Mouse (Mus musculus) heart, embryonic 16.5 days (tissue): ENCODE results near the gene Prkd3. TPM values are rescaled to one million over a fixed set of nuclear protein-coding genes. Genes with fewer than 3 reads are reported as not detected.

Experiments
- ATAC-seq: fragments of 200-750 bp; cut with Nextera tagmentation; replicated peaks from 2 replicates; pipeline ENCODE4 v1.8.0; 2017; ENCODE audit warnings: moderate number of reproducible peaks; ENCODE audit not compliant: insufficient read depth, low FRiP score; ENCODE audit errors: extremely low read depth
- H3K27ac ChIP-seq: fragments of 300-500 bp; sonication (generic); 2 replicates; pipeline ENCODE4 v1.5.1; 2014; ENCODE audit warnings: mild to moderate bottlenecking, low read length, control low read depth, moderate library complexity
- H3K27me3 ChIP-seq: fragments of 300-500 bp; sonication (generic); 2 replicates; pipeline ENCODE4 v1.6.1; 2014; ENCODE audit warnings: low read length, mixed read lengths; ENCODE audit not compliant: control insufficient read depth, insufficient read depth
- H3K36me3 ChIP-seq: fragments of 300-500 bp; sonication (generic); 2 replicates; pipeline ENCODE4 v1.6.1; 2014; ENCODE audit not compliant: control insufficient read depth, insufficient read depth
- H3K4me1 ChIP-seq: fragments of 300-500 bp; sonication (generic); 2 replicates; pipeline ENCODE4 v1.6.1; 2014; ENCODE audit warnings: low read length, mixed read lengths; ENCODE audit not compliant: control insufficient read depth, insufficient read depth
- H3K4me2 ChIP-seq: fragments of 300-500 bp; sonication (generic); 2 replicates; pipeline ENCODE4 v1.6.1; 2014; ENCODE audit warnings: low read depth, mild to moderate bottlenecking, control low read depth, low read length
- H3K4me3 ChIP-seq: fragments of 300-500 bp; sonication (generic); 2 replicates; pipeline ENCODE4 v1.5.1; 2014; ENCODE audit warnings: mild to moderate bottlenecking, control low read depth, low read length
- H3K9ac ChIP-seq: fragments of 300-500 bp; sonication (generic); 2 replicates; pipeline ENCODE4 v1.6.1; 2014; ENCODE audit warnings: low read length, control low read depth
- H3K9me3 ChIP-seq: fragments of 300-500 bp; sonication (generic); replicated peaks from 2 replicates; pipeline ENCODE4 v1.6.1; 2016; ENCODE audit warnings: low read length; ENCODE audit not compliant: control insufficient read depth
- WGBS: fragments of 180-500 bp; shearing (Covaris S2); extraction: QIAGEN DNeasy Blood & Tissue Kit; methylation state at CpG from one replicate; pipeline ENCODE4 v1.1.7; 2014; 5-methylcytosine and 5-hydroxymethylcytosine counted together
- polyA plus RNA-seq: library from polyadenylated mRNA; unstranded; fragments of >200 nt; fragmentation: Nextera tagmentation; extraction: Ambion mirVana; gene quantifications from 2 replicates; pipeline ENCODE4 v1.2.1, GENCODE M21; 2015

Gene Prkd3
- polyA plus RNA-seq, 1 experiment from 2014 or later: 23.1 TPM

DNA sequence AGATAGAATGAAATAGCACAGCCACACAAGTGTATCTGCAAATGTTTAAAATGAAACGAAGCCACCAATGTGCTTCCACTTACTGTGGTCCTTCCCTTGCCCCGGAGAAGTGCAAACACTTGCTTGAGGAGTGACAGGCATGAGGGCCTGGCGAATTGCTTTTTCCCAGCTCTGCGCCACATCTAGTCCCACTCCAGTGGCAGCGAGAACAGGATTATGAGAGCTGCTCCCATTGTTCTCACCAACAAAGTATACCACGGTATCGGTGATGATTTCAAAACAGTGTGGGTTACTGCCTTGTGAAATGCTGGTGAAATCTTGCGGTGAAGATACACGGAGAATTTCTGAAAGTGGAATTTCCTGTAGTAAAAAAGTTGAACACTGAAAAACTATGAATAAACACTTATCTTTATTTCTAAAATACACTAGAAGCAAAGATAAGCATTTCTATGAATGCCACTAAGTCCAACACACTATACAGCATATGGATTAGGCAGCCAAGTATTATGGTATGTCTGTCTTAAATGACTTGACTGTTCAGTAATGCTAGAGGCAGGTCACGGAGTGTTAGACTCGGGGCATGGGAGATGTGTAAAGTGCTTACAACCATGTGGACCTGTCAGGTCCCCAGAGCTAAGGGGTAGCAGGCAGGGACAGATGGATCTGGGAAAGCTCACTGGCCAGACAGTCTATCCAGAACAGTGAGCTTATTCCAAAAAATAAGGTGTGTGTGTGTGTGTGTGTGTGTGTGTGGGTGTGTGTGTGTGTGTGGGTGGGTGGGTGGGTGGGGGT is 54.3 kb downstream of the Prkd3 start:
- no peak overlapping the region for H3K9ac ChIP-seq
- no peak overlapping the region for H3K4me3 ChIP-seq
- H3K27me3 ChIP-seq: no peaks in the 10 kb centered on the region
- no peak for ATAC-seq
- no peaks in the 10 kb centered on the region for H3K9me3 ChIP-seq
- no peak overlapping the region for H3K27ac ChIP-seq
- no peaks in the 10 kb centered on the region for H3K4me1 ChIP-seq
- no peak overlapping the region for H3K4me2 ChIP-seq
- peaks cover 25% of the 10 kb centered on the region for H3K36me3 ChIP-seq
- 80% methylated on average over 11 of the region's 11 CpGs for WGBS

DNA sequence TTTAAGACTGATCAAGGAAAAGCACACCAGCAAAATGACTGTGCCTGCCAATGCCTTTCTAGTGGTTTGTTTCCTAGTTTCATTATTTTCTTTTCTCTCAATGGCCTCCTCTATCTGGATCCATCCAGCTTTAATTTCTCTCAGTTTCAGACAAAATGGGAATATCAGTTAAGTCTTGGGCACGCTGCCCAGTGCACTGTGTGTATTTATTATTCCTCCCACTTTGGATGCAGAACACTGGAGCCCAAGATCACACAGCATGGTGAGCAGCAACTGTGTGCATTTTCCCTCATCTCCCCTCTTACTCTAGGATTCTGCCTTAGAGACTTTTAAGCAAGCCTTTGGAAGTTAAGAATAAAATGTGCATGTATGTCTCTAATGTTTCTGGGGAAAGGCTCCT is 56.2 kb downstream of the Prkd3 start:
- H3K9ac ChIP-seq: no peak overlapping the region
- peaks cover 31% of the 10 kb centered on the region for H3K36me3 ChIP-seq
- H3K4me2 ChIP-seq: no peak overlapping the region
- no peak overlapping the region for H3K27ac ChIP-seq
- no peak for ATAC-seq
- H3K9me3 ChIP-seq: no peaks in the 10 kb centered on the region
- no peaks in the 10 kb centered on the region for H3K27me3 ChIP-seq
- no peak overlapping the region for H3K4me3 ChIP-seq
- 77% methylated on average over 1 of the region's 1 CpGs for WGBS
- no peaks in the 10 kb centered on the region for H3K4me1 ChIP-seq

DNA sequence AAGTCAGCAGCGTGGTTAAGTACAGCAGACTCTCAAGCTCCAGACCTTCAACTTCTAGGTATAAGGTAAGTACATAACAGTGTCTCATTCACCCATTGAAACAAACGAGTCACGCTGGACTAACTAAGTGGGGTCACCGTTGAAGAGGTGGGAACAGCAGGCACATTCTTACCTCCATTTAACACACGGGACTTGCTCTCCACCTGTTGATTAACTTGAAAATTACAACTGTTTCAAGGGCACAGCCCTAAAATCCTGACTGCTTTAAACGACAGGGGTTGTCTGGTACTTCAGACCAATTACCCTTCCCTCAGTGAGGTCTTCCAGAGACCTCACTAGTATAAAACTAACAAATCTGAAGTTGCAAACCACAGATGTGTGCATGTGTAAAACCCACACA is 61.1 kb downstream of the Prkd3 start:
- Histone ChIP-seq H3K36me3 (peaks cover 44% of the 10 kb centered on the region), H3K4me1 (no peaks in the 10 kb centered on the region), H3K4me3 (no peak overlapping the region), H3K9me3 (no peaks in the 10 kb centered on the region), H3K4me2 (no peak overlapping the region), H3K9ac (no peak overlapping the region), H3K27ac (no peak overlapping the region), H3K27me3 (no peaks in the 10 kb centered on the region)
- WGBS: 67% methylated on average over 6 of the region's 6 CpGs
- no peak for ATAC-seq

DNA sequence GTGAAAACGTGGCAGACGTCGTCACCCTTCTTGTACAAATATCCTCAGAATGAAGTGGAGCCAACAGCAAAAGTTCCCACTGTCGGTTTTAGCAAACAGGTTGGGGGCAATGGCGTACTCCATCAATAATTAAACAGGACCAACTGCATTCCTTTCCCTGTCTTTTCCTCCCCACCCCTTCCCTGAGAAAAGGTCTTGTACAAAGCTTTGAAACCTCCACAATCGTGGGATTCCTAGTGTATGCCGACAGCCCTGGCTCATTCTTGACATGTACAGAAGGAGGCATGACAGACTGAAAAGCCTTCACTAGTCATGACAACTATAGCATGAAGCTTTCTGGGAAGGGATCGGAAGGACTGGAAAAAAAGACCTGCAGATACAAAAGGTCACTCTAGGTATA is 67.4 kb downstream of the Prkd3 start:
- no peak overlapping the region for H3K4me2 ChIP-seq
- 83% methylated on average over 8 of the region's 8 CpGs for WGBS
- H3K4me1 ChIP-seq: no peaks in the 10 kb centered on the region
- ATAC-seq: no peak
- no peak overlapping the region for H3K4me3 ChIP-seq
- H3K27me3 ChIP-seq: no peaks in the 10 kb centered on the region
- H3K27ac ChIP-seq: no peak overlapping the region
- H3K36me3 ChIP-seq: peaks cover 53% of the 10 kb centered on the region
- no peak overlapping the region for H3K9ac ChIP-seq
- no peaks in the 10 kb centered on the region for H3K9me3 ChIP-seq

DNA sequence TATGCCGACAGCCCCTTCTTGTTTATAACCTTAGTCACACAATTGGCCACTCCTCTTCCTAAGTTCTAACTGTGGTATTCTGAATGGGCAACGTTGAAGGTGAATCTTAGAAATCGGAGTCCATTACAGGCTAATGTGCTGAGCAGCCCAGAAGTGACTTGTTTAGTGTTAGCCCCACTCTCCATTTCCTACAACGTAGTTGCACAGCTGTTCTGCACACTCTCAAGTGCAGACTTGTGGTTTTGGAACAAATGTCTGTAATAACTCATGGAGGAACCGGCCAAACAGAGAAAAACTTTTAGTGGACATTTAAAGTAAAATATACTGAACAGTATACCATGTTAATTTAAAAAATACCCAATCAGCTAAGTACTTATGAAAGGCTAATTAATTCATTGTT is 68.5 kb downstream of the Prkd3 start:
- Histone ChIP-seq H3K27ac (no peak overlapping the region), H3K4me3 (no peak overlapping the region), H3K9ac (no peak overlapping the region), H3K9me3 (no peaks in the 10 kb centered on the region), H3K4me1 (no peaks in the 10 kb centered on the region), H3K4me2 (no peak overlapping the region), H3K36me3 (peaks cover 53% of the 10 kb centered on the region), H3K27me3 (no peaks in the 10 kb centered on the region)
- no peak for ATAC-seq
- 87% methylated on average over 5 of the region's 5 CpGs for WGBS

DNA sequence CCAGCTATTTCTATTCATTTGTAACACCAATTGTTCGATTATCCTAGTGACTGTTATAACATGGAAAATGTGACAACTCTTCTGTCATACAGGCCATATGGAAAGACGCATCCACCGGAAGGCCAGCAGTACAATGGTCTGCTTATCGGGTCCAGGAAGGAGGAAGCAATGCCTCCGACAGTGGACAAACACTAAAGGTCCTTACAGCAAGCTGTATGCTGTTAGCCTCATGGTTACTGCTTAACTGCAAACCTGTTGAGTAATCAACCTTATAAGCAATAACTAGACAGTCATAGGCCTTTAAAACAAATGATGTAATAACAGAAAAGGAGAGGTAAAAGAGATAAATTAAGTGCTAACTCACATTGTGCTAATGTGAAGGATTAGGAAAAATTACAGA is 69.4 kb downstream of the Prkd3 start:
- no peak overlapping the region for H3K4me3 ChIP-seq
- H3K9ac ChIP-seq: no peak overlapping the region
- H3K9me3 ChIP-seq: no peaks in the 10 kb centered on the region
- H3K36me3 ChIP-seq: peaks cover 56% of the 10 kb centered on the region
- ATAC-seq: no peak
- no peaks in the 10 kb centered on the region for H3K4me1 ChIP-seq
- H3K27me3 ChIP-seq: no peaks in the 10 kb centered on the region
- H3K27ac ChIP-seq: no peak overlapping the region
- H3K4me2 ChIP-seq: no peak overlapping the region
- 77% methylated on average over 5 of the region's 5 CpGs for WGBS

DNA sequence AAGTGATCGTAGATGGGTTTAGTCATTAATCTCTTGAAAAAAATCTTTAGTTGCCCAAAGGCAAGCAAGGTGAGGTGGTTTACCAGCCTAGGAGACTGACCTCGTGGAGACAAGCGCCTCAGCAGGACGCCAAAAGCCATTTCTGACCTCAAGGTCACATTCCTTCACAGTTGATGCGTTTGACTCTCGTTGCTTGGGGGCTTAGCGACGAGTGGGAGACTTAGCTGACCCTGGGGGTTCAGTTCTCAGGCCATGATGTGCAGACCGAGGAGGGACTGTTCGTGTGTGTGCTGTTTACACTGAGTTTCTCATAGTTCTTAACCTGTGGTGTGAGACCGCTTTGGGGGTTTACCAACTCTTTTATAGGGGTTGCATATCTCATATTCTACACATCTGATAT is 78.0 kb downstream of the Prkd3 start:
- Histone ChIP-seq H3K9me3 (no peaks in the 10 kb centered on the region), H3K27me3 (no peaks in the 10 kb centered on the region), H3K9ac (no peak overlapping the region), H3K4me1 (peaks cover 3% of the 10 kb centered on the region; the same call in 1 of the 2 replicates), H3K4me3 (no peak overlapping the region), H3K36me3 (peaks cover 23% of the 10 kb centered on the region), H3K4me2 (no peak overlapping the region), H3K27ac (no peak overlapping the region)
- no peak for ATAC-seq
- WGBS: 56% methylated on average over 11 of the region's 11 CpGs

DNA sequence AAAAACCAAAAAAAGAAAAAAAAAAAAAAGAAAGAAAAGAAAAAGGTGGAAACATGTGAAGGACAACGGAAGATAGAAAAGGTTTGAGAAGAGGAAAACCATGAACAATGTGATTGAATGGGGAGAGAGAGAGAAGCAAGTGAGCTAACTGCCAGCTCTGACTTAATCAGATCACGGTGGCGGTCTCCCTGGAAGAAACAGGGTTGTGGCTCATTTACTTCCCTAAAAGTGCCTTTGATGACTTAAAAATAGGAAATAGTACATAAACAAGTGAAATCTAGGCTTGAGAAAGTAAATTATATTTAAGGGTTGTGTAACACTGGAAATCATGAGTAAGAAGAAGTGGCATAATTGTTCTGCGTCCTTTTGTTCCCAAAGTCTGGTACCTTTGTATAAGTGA is 81.7 kb downstream of the Prkd3 start:
- H3K9ac ChIP-seq: no peak overlapping the region
- H3K4me1 ChIP-seq: peaks cover 11% of the 10 kb centered on the region
- no peak for ATAC-seq
- H3K27me3 ChIP-seq: no peaks in the 10 kb centered on the region
- H3K36me3 ChIP-seq: peaks cover 27% of the 10 kb centered on the region
- no peak overlapping the region for H3K4me2 ChIP-seq
- no peak overlapping the region for H3K27ac ChIP-seq
- no peaks in the 10 kb centered on the region for H3K9me3 ChIP-seq
- WGBS: 93% methylated on average over 4 of the region's 4 CpGs
- H3K4me3 ChIP-seq: no peak overlapping the region

DNA sequence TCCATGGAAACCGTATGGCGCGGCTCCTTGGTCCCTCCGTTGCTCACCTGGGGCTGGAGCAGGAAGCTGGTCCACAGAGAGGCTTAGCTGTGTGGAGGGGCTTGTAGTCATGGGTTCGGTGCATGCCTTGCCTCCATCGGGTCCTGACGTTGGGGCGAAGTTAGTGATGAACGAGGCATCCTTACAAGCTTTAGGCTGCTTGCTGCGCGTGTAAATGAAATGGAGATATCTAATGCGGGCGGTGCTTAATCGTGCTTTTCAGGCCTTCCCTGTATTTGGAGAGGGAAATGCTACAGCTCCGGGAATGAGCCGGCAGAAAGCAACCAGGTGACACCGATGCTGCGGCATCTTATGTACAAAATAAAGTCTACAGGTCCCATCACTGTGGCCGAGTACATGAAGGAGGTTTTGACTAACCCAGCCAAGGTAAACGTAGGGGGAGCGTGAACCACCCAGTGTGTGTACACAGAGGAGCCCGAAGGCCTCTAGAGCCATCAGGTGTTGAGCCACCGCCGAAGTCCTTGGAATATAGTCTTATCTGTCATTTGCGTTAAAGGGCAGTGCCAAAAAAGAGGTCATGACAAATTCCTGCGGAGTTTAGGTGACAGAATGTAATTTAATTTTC is 83.3 kb downstream of the Prkd3 start:
- Histone ChIP-seq H3K27me3 (no peaks in the 10 kb centered on the region), H3K4me2 (peak overlapping the region; percentile 80), H3K27ac (peak overlapping the region; percentile 7; the same call in 1 of the 2 replicates), H3K4me1 (peaks cover 14% of the 10 kb centered on the region), H3K9ac (peak overlapping the region; percentile 87), H3K36me3 (peaks cover 36% of the 10 kb centered on the region), H3K9me3 (no peaks in the 10 kb centered on the region), H3K4me3 (peak overlapping the region; percentile 86)
- ATAC-seq: no peak
- 7% methylated on average over 26 of the region's 26 CpGs for WGBS
